ENCODE assay signal across 32 mouse cellular contexts in the genomic region with DNA sequence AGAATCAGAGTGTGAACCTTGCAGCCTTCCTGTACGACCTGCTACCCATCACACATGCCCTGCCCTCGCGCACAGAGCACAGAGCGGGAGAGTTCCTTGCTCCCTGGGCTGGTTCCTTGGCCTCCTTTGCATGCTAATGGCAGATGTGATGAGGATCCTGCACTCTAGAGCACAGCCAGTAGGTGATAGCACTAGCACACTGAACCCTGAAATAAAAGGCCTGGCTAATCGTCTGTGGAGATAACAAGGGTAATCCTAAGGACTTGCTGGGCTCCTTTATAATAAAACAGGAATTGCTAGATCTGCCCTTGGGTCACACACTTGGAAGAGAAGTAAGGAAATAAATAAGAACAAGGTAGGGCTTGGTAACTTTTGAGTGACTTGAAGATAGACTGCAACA.
DNase-seq lines count a peak whose midpoint lies in the region; ATAC-seq and TF ChIP-seq lines count a peak whose summit lies in the region.
"Had no signal": no experiment of that assay in that cellular context is flagged by ENCODE, and none has a peak within 500 bp of the region (broad histone marks: within the 10 kb centered on the region; RNA-seq: fewer than 3 reads in every experiment).

No protein-coding gene starts in this region.

- no peak for ATAC-seq in intestine, postnatal 0 days
- no peak for ATAC-seq in intestine, embryonic 15.5 days
- no peak for ATAC-seq in lung, embryonic 14.5 days (ENCODE audit: insufficient read depth)
- ATAC-seq: CD4-positive, CD25-positive, alpha-beta regulatory T cell, adult 4 months; forebrain, embryonic 15.5 days had no signal

- no peak overlapping the region for H3K4me3 ChIP-seq in intestine, postnatal 0 days (ENCODE audit: low read depth, low read length)
- no peak overlapping the region for H3K4me3 ChIP-seq in intestine, embryonic 15.5 days (replicated peaks)
- H3K4me3 ChIP-seq in lung, embryonic 14.5 days (ENCODE audit: low read depth, low read length): no peak overlapping the region
- H3K4me3 ChIP-seq in lung, adult 2 months (replicated peaks; ENCODE audit: extremely low read depth, low read depth, low read length): no peak overlapping the region
- H3K4me3 ChIP-seq in E14TG2a.4 (replicated peaks; ENCODE audit: low read length): no peak overlapping the region
- H3K4me3 ChIP-seq: embryonic facial prominence, embryonic 12.5 days; forebrain, embryonic 15.5 days; heart, embryonic 10.5 days; heart, embryonic 15.5 days; hindbrain, embryonic 13.5 days; kidney, embryonic 15.5 days; layer of hippocampus, adult 2 months; limb, embryonic 10.5 days; limb, embryonic 15.5 days; midbrain, embryonic 12.5 days; neural tube, embryonic 15.5 days had no signal

- no peak overlapping the region for H3K9ac ChIP-seq in intestine, postnatal 0 days (ENCODE audit: low read depth, low read length)
- H3K9ac ChIP-seq in intestine, embryonic 15.5 days: no peak overlapping the region
- H3K9ac ChIP-seq in lung, embryonic 14.5 days: no peak overlapping the region
- H3K9ac ChIP-seq: embryonic facial prominence, embryonic 12.5 days; forebrain, embryonic 15.5 days; heart, embryonic 15.5 days; hindbrain, embryonic 13.5 days; kidney, embryonic 15.5 days; limb, embryonic 15.5 days; midbrain, embryonic 12.5 days; neural tube, embryonic 15.5 days had no signal

- no peaks in the 10 kb centered on the region for H3K4me1 ChIP-seq in intestine, postnatal 0 days (replicated peaks; ENCODE audit: control insufficient read depth, insufficient read depth, low read length)
- 0 out of 2 replicates have a peak, but pooled peaks cover 4% of the 10 kb centered on the region for H3K4me1 ChIP-seq in intestine, embryonic 15.5 days (replicated peaks)
- H3K4me1 ChIP-seq in lung, embryonic 14.5 days (ENCODE audit: insufficient read depth): no peaks in the 10 kb centered on the region
- H3K4me1 ChIP-seq in lung, adult 2 months (ENCODE audit: control insufficient read depth, insufficient read depth, low read length): no peaks in the 10 kb centered on the region
- H3K4me1 ChIP-seq in E14TG2a.4 (replicated peaks; ENCODE audit: low read depth, low read length): 0 out of 2 replicates have a peak, but pooled peaks cover 2% of the 10 kb centered on the region
- H3K4me1 ChIP-seq: embryonic facial prominence, embryonic 12.5 days; limb, embryonic 15.5 days had no signal

- H3K36me3 ChIP-seq in intestine, postnatal 0 days (ENCODE audit: control insufficient read depth, insufficient read depth): no peaks in the 10 kb centered on the region
- no peaks in the 10 kb centered on the region for H3K36me3 ChIP-seq in intestine, embryonic 15.5 days
- H3K36me3 ChIP-seq in lung, embryonic 14.5 days (ENCODE audit: insufficient read depth): no peaks in the 10 kb centered on the region
- no peaks in the 10 kb centered on the region for H3K36me3 ChIP-seq in E14TG2a.4 (ENCODE audit: insufficient read depth, low read length)
- H3K36me3 ChIP-seq: embryonic facial prominence, embryonic 12.5 days; forebrain, embryonic 15.5 days; G1E; heart, embryonic 10.5 days; heart, embryonic 15.5 days; hindbrain, embryonic 13.5 days; kidney, embryonic 15.5 days; limb, embryonic 10.5 days; limb, embryonic 15.5 days; midbrain, embryonic 12.5 days; neural tube, embryonic 15.5 days had no signal

- H3K27me3 ChIP-seq in intestine, postnatal 0 days (replicated peaks; ENCODE audit: control insufficient read depth, insufficient read depth, low read length): no peaks in the 10 kb centered on the region
- no peaks in the 10 kb centered on the region for H3K27me3 ChIP-seq in intestine, embryonic 15.5 days (replicated peaks)
- H3K27me3 ChIP-seq in lung, embryonic 14.5 days (ENCODE audit: insufficient read depth, low read length): no peaks in the 10 kb centered on the region
- peaks cover 16% of the 10 kb centered on the region for H3K27me3 ChIP-seq in E14TG2a.4 (ENCODE audit: insufficient read depth, low read length)
- H3K27me3 ChIP-seq: embryonic facial prominence, embryonic 12.5 days; forebrain, embryonic 15.5 days; heart, embryonic 15.5 days; kidney, embryonic 15.5 days; midbrain, embryonic 12.5 days; neural tube, embryonic 15.5 days had no signal

- no peak overlapping the region for H3K4me2 ChIP-seq in intestine, postnatal 0 days (replicated peaks; ENCODE audit: low read depth)
- no peak overlapping the region for H3K4me2 ChIP-seq in intestine, embryonic 15.5 days (replicated peaks)
- no peak overlapping the region for H3K4me2 ChIP-seq in lung, embryonic 14.5 days
- H3K4me2 ChIP-seq: embryonic facial prominence, embryonic 12.5 days; forebrain, embryonic 15.5 days; heart, embryonic 15.5 days; hindbrain, embryonic 13.5 days; kidney, embryonic 15.5 days; limb, embryonic 15.5 days; midbrain, embryonic 12.5 days; neural tube, embryonic 15.5 days had no signal

- no peak for DNase-seq in lung, embryonic 14.5 days
- DNase-seq in lung, adult 2 months: no peak
- peak; percentile 44 for DNase-seq in ES-CJ7 (ENCODE audit: low read depth, low spot score)
- no peak for DNase-seq in frontal cortex, postnatal 36 days (ENCODE audit: low spot score in 2 of 2)
- DNase-seq: adrenal gland, postnatal 14 days; cerebellum, adult 11 months; cerebellum, adult 9-10 months; cerebellum, postnatal 36 days; embryo, embryonic 11 days; heart, postnatal 4 days; kidney, adult 11 months; kidney, postnatal 36 days; right cerebral cortex, adult 18-20 months; spleen, adult 18-20 months; thymus, adult 18-20 months; thymus, postnatal 25 days had no signal

- H3K27ac ChIP-seq in intestine, postnatal 0 days (ENCODE audit: low read depth, low read length): no peak overlapping the region
- no peak overlapping the region for H3K27ac ChIP-seq in intestine, embryonic 15.5 days
- H3K27ac ChIP-seq in lung, embryonic 14.5 days (ENCODE audit: low read depth): no peak overlapping the region
- H3K27ac ChIP-seq: embryonic facial prominence, embryonic 12.5 days; forebrain, embryonic 15.5 days; heart, embryonic 10.5 days; heart, embryonic 15.5 days; hindbrain, embryonic 13.5 days; kidney, embryonic 15.5 days; layer of hippocampus, adult 2 months; limb, embryonic 10.5 days; limb, embryonic 15.5 days; midbrain, embryonic 12.5 days; neural tube, embryonic 15.5 days had no signal

- H3K9me3 ChIP-seq in intestine, postnatal 0 days (ENCODE audit: control insufficient read depth): no peaks in the 10 kb centered on the region
- no peaks in the 10 kb centered on the region for H3K9me3 ChIP-seq in intestine, embryonic 15.5 days
- H3K9me3 ChIP-seq in lung, embryonic 14.5 days (ENCODE audit: low read depth, low read length): no peaks in the 10 kb centered on the region
- no peaks in the 10 kb centered on the region for H3K9me3 ChIP-seq in E14TG2a.4 (ENCODE audit: low read length)
- H3K9me3 ChIP-seq: embryonic facial prominence, embryonic 12.5 days; forebrain, embryonic 15.5 days; heart, embryonic 10.5 days; heart, embryonic 15.5 days; hindbrain, embryonic 13.5 days; kidney, embryonic 15.5 days; limb, embryonic 10.5 days; limb, embryonic 15.5 days; midbrain, embryonic 12.5 days; neural tube, embryonic 15.5 days had no signal

- WGBS in intestine, postnatal 0 days: 64% methylated on average over 5 of the region's 5 CpGs
- WGBS in intestine, embryonic 15.5 days: 61% methylated on average over 5 of the region's 5 CpGs
- 56% methylated on average over 5 of the region's 5 CpGs for WGBS in lung, embryonic 14.5 days
- 77% methylated on average over 5 of the region's 5 CpGs for WGBS in lung, adult 2 months

- no peak for TF ChIP-seq POLR2A in lung, adult 2 months (IDR thresholded peaks at IDR 0.05; ENCODE audit: borderline replicate concordance, extremely low read depth, low read depth, low read length)

- TF ChIP-seq CTCF in intestine, postnatal 0 days (IDR thresholded peaks at IDR 0.05; ENCODE audit: low read depth): peak; percentile 58
- TF ChIP-seq CTCF in lung, embryonic 14.5 days (IDR thresholded peaks at IDR 0.05; ENCODE audit: low read depth): peak; percentile 14; the same call in 1 of the 2 replicates
- no peak for TF ChIP-seq CTCF in lung, adult 2 months (IDR thresholded peaks at IDR 0.05; ENCODE audit: insufficient read depth, low read length)
- TF ChIP-seq CTCF in E14TG2a.4 (conservative IDR thresholded peaks at IDR 0.05; ENCODE audit: low read length): peak; percentile 28; the same call in 1 of the 2 replicates
